Comparison of ENCODE assay signal across 33 mouse cellular contexts in genomic region chr6:134136315-134136714, GRCm38 (mm10).
"Had no signal": no experiment of that assay in that cellular context is flagged by ENCODE, and none has a peak within 500 bp of the region (broad histone marks: within the 10 kb centered on the region; RNA-seq: fewer than 3 reads in every experiment).

No protein-coding gene starts in this region.

- H3K36me3 ChIP-seq: heart, embryonic 15.5 days; hindbrain, embryonic 12.5 days; hindbrain, embryonic 13.5 days; hindbrain, embryonic 15.5 days had no signal

- H3K27ac ChIP-seq: heart, embryonic 10.5 days; heart, embryonic 13.5 days; heart, embryonic 15.5 days; hindbrain, embryonic 10.5 days; hindbrain, embryonic 12.5 days; hindbrain, embryonic 13.5 days; hindbrain, embryonic 14.5 days; hindbrain, embryonic 15.5 days; hindbrain, postnatal 0 days; kidney, embryonic 15.5 days; kidney, postnatal 0 days; layer of hippocampus, adult 2 months; left cerebral cortex, adult 2 months had no signal

- DNase-seq: heart, postnatal 10 days; heart, postnatal 14 days; heart, postnatal 36 days; heart, postnatal 4 days; kidney, adult 11 months; kidney, adult 18-20 months; kidney, adult 2 months; kidney, adult 8-10 months; kidney, adult 9 months; kidney, postnatal 10 days; kidney, postnatal 14 days; kidney, postnatal 25 days; kidney, postnatal 36 days; kidney, postnatal 4 days; layer of hippocampus, adult 9-11 months; layer of hippocampus, postnatal 36 days had no signal

- H3K4me3 ChIP-seq: heart, embryonic 10.5 days; heart, embryonic 12.5 days; heart, embryonic 13.5 days; heart, embryonic 15.5 days; hindbrain, embryonic 10.5 days; hindbrain, embryonic 12.5 days; hindbrain, embryonic 13.5 days; hindbrain, embryonic 15.5 days; kidney, embryonic 15.5 days; layer of hippocampus, adult 2 months; left cerebral cortex, adult 2 months had no signal

- H3K9me3 ChIP-seq: heart, embryonic 10.5 days; heart, embryonic 12.5 days; heart, embryonic 13.5 days; heart, embryonic 15.5 days; hindbrain, embryonic 10.5 days; hindbrain, embryonic 12.5 days; hindbrain, embryonic 13.5 days; hindbrain, embryonic 15.5 days; kidney, embryonic 15.5 days had no signal

- H3K4me2 ChIP-seq: heart, embryonic 11.5 days; heart, embryonic 12.5 days; heart, embryonic 13.5 days; heart, embryonic 15.5 days; hindbrain, embryonic 12.5 days; hindbrain, embryonic 13.5 days; hindbrain, embryonic 14.5 days; hindbrain, embryonic 15.5 days; kidney, embryonic 15.5 days had no signal

- H3K9ac ChIP-seq: heart, embryonic 12.5 days; heart, embryonic 13.5 days; heart, embryonic 15.5 days; hindbrain, embryonic 12.5 days; hindbrain, embryonic 13.5 days; hindbrain, embryonic 14.5 days; hindbrain, embryonic 15.5 days; kidney, embryonic 15.5 days had no signal

- ATAC-seq: hindbrain, embryonic 16.5 days; hindbrain, postnatal 0 days; inflammation-experienced regulatory T-cells, adult 6 months had no signal

- H3K27me3 ChIP-seq: heart, embryonic 12.5 days; heart, embryonic 13.5 days; heart, embryonic 15.5 days; hindbrain, embryonic 12.5 days; hindbrain, embryonic 13.5 days; hindbrain, embryonic 15.5 days; kidney, embryonic 15.5 days had no signal
